Mouse (Mus musculus): ENCODE data around the gene Ubl7. TPM values are rescaled to one million over a fixed set of nuclear protein-coding genes. Genes with fewer than 3 reads are reported as not detected.

Gene Ubl7
- total and polyA plus RNA-seq, 3 experiments: 24.7 to 81.1 (median 37.3) TPM

- peaks cover 71 to 97% of the 10 kb centered on the region in 2 experiments for H3K4me1 ChIP-seq (ENCODE audit: control insufficient read depth in 1 of 2, insufficient read depth in 2 of 2)
- DNase-seq (ENCODE audit: extremely low read depth): no peak
- in situ Hi-C loops (cut with MboI; ENCODE audit: low pct_ligation_motif_present, low pct_unique_long_range_greater_than_20kb, low sequenced_read_pairs) (no loop called here), dilution Hi-C loops (cut with MboI; ENCODE audit: extremely low pct_ligation_motif_present, extremely low pct_unique_long_range_greater_than_20kb, low sequenced_read_pairs) (no loop called here)
- peak overlapping the region; percentile 42 for H3K9ac ChIP-seq (ENCODE audit: insufficient read depth, low read depth)
- peak overlapping the region; percentile 98 for H3K27ac ChIP-seq (ENCODE audit: insufficient read depth, low read depth)
- no peaks in the 10 kb centered on the region for H3K36me3 ChIP-seq (replicated peaks in 1 of 2; ENCODE audit: control insufficient read depth in 1 of 2, insufficient read depth in 1 of 2, low read length in 1 of 2)
- TF ChIP-seq RAD21 (IDR thresholded peaks at IDR 0.05; ENCODE audit: low read depth, low read length): no peak
- no peak for TF ChIP-seq SMC3 (IDR thresholded peaks at IDR 0.05; ENCODE audit: low read depth, low read length)
- TF ChIP-seq EP300 (IDR thresholded peaks at IDR 0.05; ENCODE audit: low read length): peak; percentile 49; the same call in 1 of the 2 replicates
- no peak for TF ChIP-seq E2F4 (IDR thresholded peaks at IDR 0.05; ENCODE audit: insufficient replicate concordance, low read depth, low read length)
- no peak for TF ChIP-seq ZC3H11A (IDR thresholded peaks at IDR 0.05; ENCODE audit: low read depth, low read length)
- 0 out of 2 replicates have a peak, but pooled peaks have one; percentile 33 for TF ChIP-seq TCF12 (IDR thresholded peaks at IDR 0.05; ENCODE audit: low read depth, low read length)
- TF ChIP-seq HCFC1 (IDR thresholded peaks at IDR 0.05; ENCODE audit: low read depth, low read length): no peak
- TF ChIP-seq SIN3A (IDR thresholded peaks at IDR 0.05; ENCODE audit: low read length): 0 out of 2 replicates have a peak, but pooled peaks have one; percentile 15
- H3K79me2 ChIP-seq (replicated peaks; ENCODE audit: control insufficient read depth, extremely low read depth, insufficient read depth, poor library complexity, severe bottlenecking): no peaks in the 10 kb centered on the region
- peak overlapping the region; percentile 52; the same call in 1 of the 2 replicates for H3K4me2 ChIP-seq (ENCODE audit: insufficient read depth, low read depth, poor library complexity, severe bottlenecking)
- H3K9me3 ChIP-seq (replicated peaks; ENCODE audit: low read length): peaks cover 7% of the 10 kb centered on the region
- peak overlapping the region in 1 of 3 experiments; percentile 0 for H3K4me3 ChIP-seq (replicated peaks in 1 of 3; ENCODE audit: low read depth in 2 of 3, low read length in 2 of 3, poor library complexity in 1 of 3)
- no peaks in the 10 kb centered on the region for H3K27me3 ChIP-seq (replicated peaks)
Measured at GRCm38 (mm10) chr9:57972141-57972591, 61.4 kb downstream of the Ubl7 start.

- DNase-seq (ENCODE audit: extremely low read depth): no peak
- H3K9me3 ChIP-seq (replicated peaks; ENCODE audit: low read length): peaks cover 12% of the 10 kb centered on the region
- dilution Hi-C loops (cut with MboI; ENCODE audit: extremely low pct_ligation_motif_present, extremely low pct_unique_long_range_greater_than_20kb, low sequenced_read_pairs) (no loop called here), in situ Hi-C loops (cut with MboI; ENCODE audit: low pct_ligation_motif_present, low pct_unique_long_range_greater_than_20kb, low sequenced_read_pairs) (no loop called here)
- H3K4me1 ChIP-seq (ENCODE audit: control insufficient read depth in 1 of 2, insufficient read depth in 2 of 2): peaks cover 67 to 97% of the 10 kb centered on the region in 2 experiments
- no peaks in the 10 kb centered on the region for H3K36me3 ChIP-seq (replicated peaks in 1 of 2; ENCODE audit: control insufficient read depth in 1 of 2, insufficient read depth in 1 of 2, low read length in 1 of 2)
- H3K27me3 ChIP-seq (replicated peaks): no peaks in the 10 kb centered on the region
- H3K9ac ChIP-seq (ENCODE audit: insufficient read depth, low read depth): peak overlapping the region; percentile 42; the same call in 1 of the 2 replicates
- peak overlapping the region; percentile 98 for H3K27ac ChIP-seq (ENCODE audit: insufficient read depth, low read depth)
- peak overlapping the region; percentile 52; the same call in 1 of the 2 replicates for H3K4me2 ChIP-seq (ENCODE audit: insufficient read depth, low read depth, poor library complexity, severe bottlenecking)
- H3K4me3 ChIP-seq (replicated peaks in 1 of 3; ENCODE audit: low read depth in 2 of 3, low read length in 2 of 3, poor library complexity in 1 of 3): no peak overlapping the region
- no peaks in the 10 kb centered on the region for H3K79me2 ChIP-seq (replicated peaks; ENCODE audit: control insufficient read depth, extremely low read depth, insufficient read depth, poor library complexity, severe bottlenecking)
- TF ChIP-seq ETS1 (conservative IDR thresholded peaks at IDR 0.05; ENCODE audit: low read depth, low read length) (0 out of 2 replicates have a peak, but pooled peaks have one; percentile 7), RAD21 (IDR thresholded peaks at IDR 0.05; ENCODE audit: low read depth, low read length) (no peak), TCF12 (IDR thresholded peaks at IDR 0.05; ENCODE audit: low read depth, low read length) (no peak), ZC3H11A (IDR thresholded peaks at IDR 0.05; ENCODE audit: low read depth, low read length) (no peak), ZMIZ1 (IDR thresholded peaks at IDR 0.05; ENCODE audit: low read depth, low read length) (0 out of 2 replicates have a peak, but pooled peaks have one; percentile 29), JUN (IDR thresholded peaks at IDR 0.05; ENCODE audit: insufficient read depth, low read depth, low read length) (no peak), TBP (conservative IDR thresholded peaks at IDR 0.05; ENCODE audit: low read depth, low read length) (no peak), MAZ (IDR thresholded peaks at IDR 0.05; ENCODE audit: low read depth, low read length) (0 out of 2 replicates have a peak, but pooled peaks have one; percentile 37), MAFK (IDR thresholded peaks at IDR 0.05; ENCODE audit: insufficient replicate concordance, low read length) (no peak), SMC3 (IDR thresholded peaks at IDR 0.05; ENCODE audit: low read depth, low read length) (no peak), USF1 (IDR thresholded peaks at IDR 0.05; ENCODE audit: low read depth, low read length) (no peak), UBTF (IDR thresholded peaks at IDR 0.05; ENCODE audit: low read depth, low read length) (no peak), MAX (IDR thresholded peaks at IDR 0.05; ENCODE audit: low read length) (peak; percentile 62), MYC (IDR thresholded peaks at IDR 0.05; ENCODE audit: low read depth, low read length) (no peak), ZNF384 (IDR thresholded peaks at IDR 0.05; ENCODE audit: low read depth, low read length) (peak; percentile 60), IRF4 (IDR thresholded peaks at IDR 0.05; ENCODE audit: low read depth, low read length) (no peak), NELFE (IDR thresholded peaks at IDR 0.05; ENCODE audit: low read depth, low read length) (0 out of 2 replicates have a peak, but pooled peaks have one; percentile 40), CTCF (conservative IDR thresholded peaks at IDR 0.05 in 1 of 2, IDR thresholded peaks at IDR 0.05 in 1 of 2; ENCODE audit: low read depth in 2 of 2, low read length in 2 of 2) (no peak), EP300 (IDR thresholded peaks at IDR 0.05; ENCODE audit: low read length) (peak; percentile 22), RCOR1 (conservative IDR thresholded peaks at IDR 0.05; ENCODE audit: low read depth, low read length) (no peak), USF2 (conservative IDR thresholded peaks at IDR 0.05; ENCODE audit: low read depth, low read length) (no peak), POLR2A (IDR thresholded peaks at IDR 0.05; ENCODE audit: low read depth, low read length) (no peak), MEF2A (IDR thresholded peaks at IDR 0.05; ENCODE audit: borderline replicate concordance, low read depth, low read length) (no peak), NRF1 (IDR thresholded peaks at IDR 0.05; ENCODE audit: low read depth, low read length) (no peak), MXI1 (IDR thresholded peaks at IDR 0.05; ENCODE audit: low read depth, low read length) (no peak), CHD2 (IDR thresholded peaks at IDR 0.05; ENCODE audit: low read length) (no peak), PAX5 (IDR thresholded peaks at IDR 0.05; ENCODE audit: low read length) (no peak), POLR2AphosphoS2 (IDR thresholded peaks at IDR 0.05; ENCODE audit: low read depth, low read length) (no peak)
Measured at GRCm38 (mm10) chr9:57972776-57973439, 62.1 kb downstream of the Ubl7 start.
